19 mouse cellular contexts compared by ENCODE assay signal in the genomic region with DNA sequence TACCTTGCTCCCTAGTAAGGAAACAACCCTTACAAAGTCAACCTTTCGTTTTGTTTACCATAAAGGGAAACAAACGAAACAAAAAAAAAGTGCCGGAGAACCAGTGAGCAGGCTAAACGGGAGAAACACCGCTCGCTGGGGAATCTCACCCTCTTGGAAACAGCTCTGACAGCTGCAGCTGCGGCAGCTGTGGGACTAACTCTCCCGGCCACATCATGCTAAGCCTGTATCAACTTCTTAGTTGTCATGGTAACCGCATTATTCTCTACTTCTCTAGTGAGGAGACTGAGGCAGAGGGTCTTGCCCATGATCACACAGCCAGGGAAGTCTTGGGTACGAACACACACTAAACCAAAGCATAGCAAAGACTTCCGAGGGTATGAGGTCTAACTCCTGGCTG.
"Had no signal": no experiment of that assay in that cellular context is flagged by ENCODE, and none has a peak within 500 bp of the region (broad histone marks: within the 10 kb centered on the region; RNA-seq: fewer than 3 reads in every experiment).

No protein-coding gene starts in this region.

- H3K27me3 ChIP-seq: limb, embryonic 12.5 days; liver, embryonic 15.5 days; midbrain, embryonic 13.5 days; stomach, embryonic 15.5 days had no signal

- H3K27ac ChIP-seq: kidney, postnatal 0 days; left cerebral cortex, adult 2 months; limb, embryonic 12.5 days; midbrain, embryonic 13.5 days; stomach, embryonic 15.5 days had no signal

- H3K9ac ChIP-seq: limb, embryonic 12.5 days; midbrain, embryonic 13.5 days; stomach, embryonic 15.5 days had no signal

- H3K36me3 ChIP-seq: stomach, embryonic 15.5 days had no signal

- H3K9me3 ChIP-seq: liver, embryonic 15.5 days; midbrain, embryonic 13.5 days; stomach, embryonic 15.5 days had no signal

- DNase-seq: kidney, adult 2 months; kidney, postnatal 25 days; layer of hippocampus, postnatal 36 days; liver; lung, adult 2 months; lung, postnatal 14 days; lung, postnatal 4 days; right cerebral cortex, adult 18-20 months; right cerebral cortex, postnatal 14 days; right cerebral cortex, postnatal 4 days; thymus, postnatal 25 days had no signal

- H3K4me2 ChIP-seq: limb, embryonic 12.5 days; midbrain, embryonic 13.5 days; stomach, embryonic 15.5 days had no signal

- ATAC-seq: liver, embryonic 12.5 days; midbrain, embryonic 13.5 days; midbrain, embryonic 16.5 days had no signal

- H3K4me3 ChIP-seq: left cerebral cortex, adult 2 months; limb, embryonic 12.5 days; liver, embryonic 15.5 days; midbrain, embryonic 13.5 days; stomach, embryonic 15.5 days had no signal
